Mouse (Mus musculus) cerebellum, adult 2 months (tissue): ENCODE data around the gene Otulinl. TPM values are rescaled to one million over a fixed set of nuclear protein-coding genes. Genes with fewer than 3 reads are reported as not detected.
A peak's percentile ranks its signal among the peaks of the same experiment; 100 is the strongest.

Experiments used
- DNase-seq, 2 experiments: peaks; one replicate each; pipeline ENCODE4 v3.0.0; 2021
- H3K27ac ChIP-seq: fragments of 200-500 bp; 2 replicates; pipeline ENCODE4 v1.5.1; 2012; ENCODE audit warnings: low read length, control low read depth, inconsistent platforms; ENCODE audit not compliant: insufficient read depth
- H3K27me3 ChIP-seq: fragments of 200-500 bp; 2 replicates; pipeline ENCODE4 v1.6.1; 2012; ENCODE audit warnings: inconsistent platforms, mild to moderate bottlenecking, low read length, moderate library complexity; ENCODE audit not compliant: control insufficient read depth, insufficient read depth
- H3K4me1 ChIP-seq: fragments of 200-500 bp; 2 replicates; pipeline ENCODE4 v1.6.1; 2011; ENCODE audit warnings: low read length; ENCODE audit not compliant: control insufficient read depth, insufficient read depth
- H3K4me3 ChIP-seq: fragments of 200-500 bp; replicated peaks from 2 replicates; pipeline ENCODE3; 2011; ENCODE audit warnings: mild to moderate bottlenecking, low read depth, low read length, control low read depth; ENCODE audit not compliant: insufficient read depth
- CTCF ChIP-seq: fragments of 200-500 bp; IDR thresholded peaks from 2 replicates; pipeline ENCODE4 v1.5.1; 2011; ENCODE audit warnings: low read depth, mild to moderate bottlenecking, control low read depth, low read length, moderate library complexity, borderline replicate concordance; ENCODE audit not compliant: insufficient read depth
- POLR2A ChIP-seq: fragments of 200-500 bp; IDR thresholded peaks from 2 replicates; pipeline ENCODE4 v1.6.1; 2011; ENCODE audit warnings: low read length, control low read depth, borderline replicate concordance; ENCODE audit not compliant: insufficient read depth
- WGBS: fragments of 180-500 bp; shearing (Covaris S2); methylation state at CpG from one replicate; pipeline ENCODE4 v1.1.7; 2018; 5-methylcytosine and 5-hydroxymethylcytosine counted together
- polyA plus RNA-seq: library from polyadenylated mRNA; depleted of rRNA; stranded (reverse); fragments of >200 nt; gene quantifications from 2 replicates; pipeline ENCODE4 v1.2.3, GENCODE M21; 2012

Otulinl gene
- polyA plus RNA-seq, 1 experiment: 5.4 TPM

DNA sequence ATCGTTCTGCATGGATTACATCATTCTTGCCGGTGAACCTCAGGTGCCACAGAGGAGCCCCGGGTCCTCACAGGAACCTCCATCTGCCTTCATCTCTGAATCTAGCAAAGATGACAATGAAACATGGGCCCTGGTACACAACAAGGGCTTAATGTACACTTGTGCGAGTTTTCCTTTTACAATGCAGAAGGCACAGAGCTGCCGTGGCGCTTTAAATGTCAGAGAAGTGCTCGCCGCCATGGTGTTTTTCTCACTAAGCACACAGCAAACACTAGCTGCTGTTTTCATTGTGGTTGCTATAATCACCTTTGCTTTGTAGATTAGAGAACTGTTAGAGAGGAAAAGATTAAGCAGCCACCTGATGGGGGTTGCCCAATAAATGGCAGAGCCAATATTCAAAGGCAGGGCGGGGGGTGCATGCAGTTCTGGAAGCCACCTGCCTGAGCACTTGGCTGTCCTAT, 13.3 kb downstream of the Otulinl start:
- H3K4me3 ChIP-seq: no peak overlapping the region
- peaks cover 2% of the 10 kb centered on the region; the same call in 1 of the 2 replicates for H3K4me1 ChIP-seq
- H3K27me3 ChIP-seq: no peaks in the 10 kb centered on the region
- no peak overlapping the region for H3K27ac ChIP-seq
- DNase-seq: no peak
- TF ChIP-seq POLR2A: no peak
- no peak for TF ChIP-seq CTCF
- 91% methylated on average over 9 of the region's 9 CpGs for WGBS

DNA sequence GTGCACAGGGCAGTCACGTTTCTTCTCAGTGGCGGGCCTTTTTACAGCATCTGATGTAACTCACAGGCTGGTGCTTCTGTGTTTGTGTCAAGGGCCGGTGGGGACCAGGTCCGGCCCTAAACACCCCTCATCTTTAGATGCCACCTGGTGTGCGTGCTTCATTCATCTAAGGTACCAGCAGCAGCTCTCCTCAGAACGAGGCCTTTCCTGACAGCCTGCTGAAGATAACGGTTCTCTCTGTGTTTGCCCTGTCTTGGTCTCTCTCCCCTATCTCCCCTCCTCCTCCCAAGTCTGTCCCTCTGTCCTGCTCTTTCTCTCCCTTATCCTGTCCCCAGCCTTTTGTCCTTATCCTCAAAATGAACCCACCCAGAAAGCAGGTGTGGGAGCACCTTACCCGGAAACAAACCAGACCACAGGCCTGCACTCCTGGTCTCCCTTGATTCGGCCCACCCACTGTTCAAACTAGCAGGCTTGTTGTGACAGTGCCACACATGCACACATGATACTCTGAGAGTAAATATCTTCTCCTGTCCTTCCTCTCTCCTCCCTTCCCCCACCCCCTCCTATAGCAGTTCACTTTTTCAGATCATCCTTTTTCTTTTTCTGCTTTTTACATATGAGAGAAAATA, 14.4 kb downstream of the Otulinl start:
- no peak overlapping the region for H3K4me3 ChIP-seq
- no peak overlapping the region for H3K27ac ChIP-seq
- no peak for DNase-seq
- no peaks in the 10 kb centered on the region for H3K27me3 ChIP-seq
- H3K4me1 ChIP-seq: peaks cover 2% of the 10 kb centered on the region; the same call in 1 of the 2 replicates
- TF ChIP-seq POLR2A (no peak), CTCF (no peak)
- 84% methylated on average over 9 of the region's 9 CpGs for WGBS

DNA sequence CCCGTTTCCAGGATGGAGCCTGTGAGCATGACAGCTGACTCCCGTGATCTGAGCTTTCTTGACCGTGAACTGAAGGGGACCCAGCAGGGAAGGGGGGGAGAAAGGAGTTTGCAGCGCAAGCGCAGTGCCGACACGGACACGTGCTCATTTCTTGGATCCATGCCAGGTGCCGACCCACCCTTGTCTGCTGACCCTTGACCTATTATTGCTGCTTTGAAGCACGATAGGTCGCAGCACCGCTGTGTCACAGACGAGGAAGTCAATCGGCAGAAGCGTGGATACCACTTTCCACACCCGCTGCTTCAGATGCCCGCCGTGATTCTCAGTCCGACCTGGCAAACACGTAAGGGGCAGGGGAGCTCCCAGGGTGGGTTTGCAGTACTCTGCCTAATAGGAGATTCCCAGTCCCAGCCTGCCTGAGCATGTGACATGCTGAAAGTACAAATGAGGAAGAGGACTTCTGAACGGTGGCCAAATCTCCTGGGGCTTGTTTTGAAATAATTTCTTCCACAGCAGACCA, 15.9 kb downstream of the Otulinl start:
- Histone ChIP-seq H3K27me3 (no peaks in the 10 kb centered on the region), H3K27ac (no peak overlapping the region), H3K4me3 (peak overlapping the region; percentile 82), H3K4me1 (peaks cover 2% of the 10 kb centered on the region; the same call in 1 of the 2 replicates)
- DNase-seq: peak; percentile 75 to 78
- WGBS: 2% methylated on average over 21 of the region's 21 CpGs
- TF ChIP-seq CTCF: no peak
- TF ChIP-seq POLR2A: 0 out of 2 replicates have a peak, but pooled peaks have one; percentile 32

DNA sequence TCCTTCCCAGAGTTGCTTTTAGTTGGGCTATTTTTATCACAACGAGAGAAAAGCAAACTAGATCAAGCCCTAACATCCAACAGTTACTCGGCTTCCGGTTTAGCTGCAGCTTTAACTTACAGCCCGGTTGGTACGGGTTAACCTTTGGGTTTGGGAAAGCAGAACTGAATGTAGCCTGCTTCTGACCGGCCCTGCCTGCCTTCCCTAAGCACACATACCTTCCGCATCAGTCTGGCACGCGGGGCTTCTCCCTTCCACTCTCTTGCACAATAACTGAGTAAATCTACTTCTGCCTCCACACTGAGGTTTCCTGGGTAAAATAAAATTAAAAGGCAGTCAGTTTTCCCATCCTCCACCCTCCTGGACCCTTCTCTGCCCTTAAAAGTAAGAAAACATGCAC, 17.3 kb downstream of the Otulinl start:
- Histone ChIP-seq H3K4me1 (peaks cover 2% of the 10 kb centered on the region; the same call in 1 of the 2 replicates), H3K27me3 (no peaks in the 10 kb centered on the region), H3K4me3 (no peak overlapping the region), H3K27ac (no peak overlapping the region)
- 98% methylated on average over 9 of the region's 9 CpGs for WGBS
- TF ChIP-seq CTCF (no peak), POLR2A (no peak)
- DNase-seq: no peak

DNA sequence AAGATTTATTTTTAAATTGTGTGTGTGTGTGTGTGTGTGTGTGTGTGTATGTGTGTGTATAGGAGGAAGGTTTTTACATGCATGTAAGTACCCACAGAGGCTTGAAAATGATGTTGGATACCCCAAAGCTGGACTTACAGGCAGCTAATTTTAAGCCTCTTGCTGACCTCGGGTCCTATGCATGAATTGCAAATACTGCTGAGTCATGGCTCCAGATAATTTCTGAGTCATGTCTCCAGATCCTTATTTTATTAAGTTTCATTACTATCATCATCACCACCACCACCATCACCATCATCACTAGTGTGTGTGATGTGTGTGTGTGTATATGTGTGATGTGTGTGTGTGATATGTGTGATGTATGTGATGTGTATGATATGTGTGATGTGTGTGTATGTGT, 18.7 kb downstream of the Otulinl start:
- Histone ChIP-seq H3K27me3 (no peaks in the 10 kb centered on the region), H3K4me1 (peaks cover 2% of the 10 kb centered on the region; the same call in 1 of the 2 replicates), H3K27ac (no peak overlapping the region), H3K4me3 (no peak overlapping the region)
- no peak for DNase-seq
- TF ChIP-seq CTCF: no peak
- no peak for TF ChIP-seq POLR2A
- 42% methylated on average over 1 of the region's 1 CpGs for WGBS

DNA sequence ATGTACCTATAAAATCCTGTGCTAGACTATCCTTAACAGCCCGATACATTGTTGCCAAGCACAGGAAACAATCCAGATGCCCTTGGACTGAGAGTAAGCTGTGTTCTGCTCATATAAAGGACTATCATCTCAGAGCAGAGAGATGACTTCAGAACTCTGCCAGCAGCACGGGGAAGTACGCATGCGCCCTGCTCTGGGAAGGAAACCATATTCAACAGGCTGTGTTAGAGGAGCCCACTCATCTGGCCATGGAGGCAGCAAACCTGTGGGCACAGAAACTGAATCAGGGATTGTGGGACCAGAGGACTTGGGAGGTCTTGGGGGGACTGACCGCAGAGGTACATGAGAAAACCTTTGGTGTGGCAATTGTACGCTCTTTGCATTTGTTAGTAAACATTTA, 19.7 kb downstream of the Otulinl start:
- no peaks in the 10 kb centered on the region for H3K27me3 ChIP-seq
- H3K4me1 ChIP-seq: peaks cover 2% of the 10 kb centered on the region; the same call in 1 of the 2 replicates
- DNase-seq: peak in 1 of 2 experiments; percentile 4
- no peak for TF ChIP-seq CTCF
- no peak for TF ChIP-seq POLR2A
- 94% methylated on average over 6 of the region's 6 CpGs for WGBS
- H3K27ac ChIP-seq: no peak overlapping the region
- no peak overlapping the region for H3K4me3 ChIP-seq

DNA sequence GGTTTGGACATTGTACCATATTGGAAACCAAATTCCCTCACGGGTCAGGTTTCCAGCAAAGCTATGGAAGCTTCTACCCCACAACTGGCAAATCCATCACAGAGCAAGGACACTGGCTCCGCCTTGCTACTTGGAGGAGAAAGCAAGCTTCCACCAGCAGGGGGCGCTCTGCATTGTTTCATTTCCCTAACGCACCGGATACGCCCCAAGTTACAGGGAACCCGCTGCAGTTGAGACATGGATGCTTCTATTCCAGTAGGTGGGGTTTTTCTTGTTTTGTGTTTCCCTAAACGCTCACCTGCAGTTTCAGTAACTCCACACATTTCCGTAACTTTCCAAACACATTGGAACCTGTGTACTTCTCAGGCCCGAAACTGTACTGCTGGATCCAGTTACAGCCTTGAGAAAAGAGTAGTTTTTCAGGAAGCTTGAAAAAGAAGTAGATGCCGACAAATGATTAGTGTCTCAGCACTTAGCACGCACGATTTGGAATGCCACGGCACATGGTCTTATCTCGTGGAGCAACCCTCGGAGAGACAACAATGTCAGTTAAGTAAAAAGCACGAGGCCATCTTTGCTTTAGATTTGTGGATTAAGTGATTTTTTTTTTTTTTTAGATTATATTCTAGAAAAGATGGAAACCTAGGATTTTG, 21.7 kb downstream of the Otulinl start:
- 45% methylated on average over 17 of the region's 17 CpGs for WGBS
- peak; percentile 73 to 84 for DNase-seq
- TF ChIP-seq POLR2A: no peak
- TF ChIP-seq CTCF: peak; percentile 80
- Histone ChIP-seq H3K4me3 (no peak overlapping the region), H3K27ac (no peak overlapping the region), H3K27me3 (no peaks in the 10 kb centered on the region), H3K4me1 (no peaks in the 10 kb centered on the region; the same call in 1 of the 2 replicates)
